Comparison of ENCODE assay signal across 18 mouse cellular contexts in the genomic region with DNA sequence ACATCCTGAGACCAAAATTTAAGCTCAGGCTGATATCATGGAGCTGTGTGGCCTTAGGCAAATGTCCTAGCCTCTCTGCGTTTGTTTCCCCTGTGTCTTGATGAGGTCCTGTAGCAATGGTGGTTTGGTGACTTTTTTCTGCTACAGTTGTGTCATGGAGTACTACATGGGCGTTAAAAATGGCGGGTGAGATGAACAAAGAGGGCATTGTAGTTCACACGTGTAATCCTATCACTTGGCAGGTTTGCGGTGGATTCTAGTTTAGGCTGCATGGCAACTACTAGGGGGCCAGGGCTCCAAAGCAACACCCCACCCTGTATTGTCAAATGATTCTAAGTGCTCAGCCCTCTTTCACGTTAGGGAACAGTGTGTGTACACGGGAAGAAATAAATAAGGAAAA. TPM values are rescaled to one million over a fixed set of nuclear protein-coding genes. Genes with fewer than 3 reads are reported as not detected.
DNase-seq lines count a peak whose midpoint lies in the region; ATAC-seq lines count a peak whose summit lies in the region.
"Had no signal": no experiment of that assay in that cellular context is flagged by ENCODE, and none has a peak within 500 bp of the region (broad histone marks: within the 10 kb centered on the region; RNA-seq: fewer than 3 reads in every experiment).

No protein-coding gene starts in this region.

- peaks cover 79% of the 10 kb centered on the region for H3K4me1 ChIP-seq in hindbrain, embryonic 10.5 days (replicated peaks)
- H3K4me1 ChIP-seq in hindbrain, embryonic 16.5 days (ENCODE audit: control insufficient read depth, insufficient read depth, low read depth, low read length), result peaks cover 27% of the 10 kb centered on the region
- H3K4me1 ChIP-seq in embryonic facial prominence, embryonic 10.5 days, result peaks cover 56% of the 10 kb centered on the region
- H3K4me1 ChIP-seq in forebrain, embryonic 13.5 days, result peaks cover 78% of the 10 kb centered on the region
- H3K4me1 ChIP-seq in hindbrain, embryonic 15.5 days (replicated peaks), result peaks cover 60% of the 10 kb centered on the region
- H3K4me1 ChIP-seq: heart, embryonic 12.5 days; limb, embryonic 15.5 days had no signal

- ATAC-seq in hindbrain, embryonic 16.5 days, result no peak
- ATAC-seq in forebrain, embryonic 13.5 days, result no peak
- ATAC-seq in hindbrain, embryonic 15.5 days (ENCODE audit: low FRiP score, low read depth), result no peak
- ATAC-seq: liver, postnatal 0 days had no signal

- peak overlapping the region; percentile 88 for H3K27ac ChIP-seq in hindbrain, embryonic 10.5 days
- H3K27ac ChIP-seq in hindbrain, embryonic 16.5 days (ENCODE audit: low read depth, low read length), result no peak overlapping the region
- H3K27ac ChIP-seq in embryonic facial prominence, embryonic 10.5 days (replicated peaks), result peak overlapping the region; percentile 82
- peak overlapping the region; percentile 88 for H3K27ac ChIP-seq in forebrain, embryonic 13.5 days
- H3K27ac ChIP-seq in hindbrain, embryonic 15.5 days (replicated peaks), result 0 out of 2 replicates have a peak overlapping the region, but pooled peaks have one; percentile 10
- H3K27ac ChIP-seq: limb, embryonic 15.5 days had no signal

- H3K4me2 ChIP-seq in hindbrain, embryonic 16.5 days (ENCODE audit: low read length), result no peak overlapping the region
- H3K4me2 ChIP-seq in forebrain, embryonic 13.5 days, result 0 out of 2 replicates have a peak overlapping the region, but pooled peaks have one; percentile 38
- no peak overlapping the region for H3K4me2 ChIP-seq in hindbrain, embryonic 15.5 days
- H3K4me2 ChIP-seq: heart, embryonic 12.5 days; limb, embryonic 15.5 days had no signal

- WGBS in hindbrain, embryonic 10.5 days, result 63% methylated on average over 7 of the region's 7 CpGs
- 52% methylated on average over 7 of the region's 7 CpGs for WGBS in hindbrain, embryonic 16.5 days
- WGBS in embryonic facial prominence, embryonic 10.5 days, result 57% methylated on average over 7 of the region's 7 CpGs
- WGBS in forebrain, embryonic 13.5 days, result 57% methylated on average over 7 of the region's 7 CpGs
- 54% methylated on average over 7 of the region's 7 CpGs for WGBS in hindbrain, embryonic 15.5 days

- H3K27me3 ChIP-seq in hindbrain, embryonic 10.5 days (ENCODE audit: insufficient read depth, poor library complexity, severe bottlenecking), result no peaks in the 10 kb centered on the region
- H3K27me3 ChIP-seq in hindbrain, embryonic 16.5 days (replicated peaks; ENCODE audit: control insufficient read depth, insufficient read depth, low read length), result no peaks in the 10 kb centered on the region
- no peaks in the 10 kb centered on the region for H3K27me3 ChIP-seq in embryonic facial prominence, embryonic 10.5 days (replicated peaks; ENCODE audit: low read depth, poor library complexity, severe bottlenecking)
- no peaks in the 10 kb centered on the region for H3K27me3 ChIP-seq in forebrain, embryonic 13.5 days
- H3K27me3 ChIP-seq in hindbrain, embryonic 15.5 days, result no peaks in the 10 kb centered on the region

- H3K36me3 ChIP-seq in hindbrain, embryonic 10.5 days, result peaks cover 23% of the 10 kb centered on the region
- 0 out of 2 replicates have a peak, but pooled peaks cover 2% of the 10 kb centered on the region for H3K36me3 ChIP-seq in hindbrain, embryonic 16.5 days (ENCODE audit: control insufficient read depth, insufficient read depth, low read length)
- H3K36me3 ChIP-seq in embryonic facial prominence, embryonic 10.5 days (replicated peaks), result no peaks in the 10 kb centered on the region
- no peaks in the 10 kb centered on the region for H3K36me3 ChIP-seq in forebrain, embryonic 13.5 days (ENCODE audit: poor library complexity, severe bottlenecking)
- no peaks in the 10 kb centered on the region; the same call in 1 of the 2 replicates for H3K36me3 ChIP-seq in hindbrain, embryonic 15.5 days
- H3K36me3 ChIP-seq: heart, embryonic 12.5 days; limb, embryonic 15.5 days had no signal

- H3K4me3 ChIP-seq in hindbrain, embryonic 10.5 days, result peak overlapping the region; percentile 32; the same call in 1 of the 2 replicates
- no peak overlapping the region for H3K4me3 ChIP-seq in hindbrain, embryonic 16.5 days (ENCODE audit: low read length)
- no peak overlapping the region for H3K4me3 ChIP-seq in embryonic facial prominence, embryonic 10.5 days
- no peak overlapping the region for H3K4me3 ChIP-seq in forebrain, embryonic 13.5 days
- H3K4me3 ChIP-seq in hindbrain, embryonic 15.5 days, result no peak overlapping the region
- H3K4me3 ChIP-seq: heart, embryonic 12.5 days; layer of hippocampus, adult 2 months; limb, embryonic 15.5 days; myocyte had no signal

- no peak overlapping the region for H3K9ac ChIP-seq in hindbrain, embryonic 16.5 days (ENCODE audit: low read depth, low read length)
- no peak overlapping the region for H3K9ac ChIP-seq in forebrain, embryonic 13.5 days
- no peak overlapping the region for H3K9ac ChIP-seq in hindbrain, embryonic 15.5 days
- H3K9ac ChIP-seq: heart, embryonic 12.5 days; limb, embryonic 15.5 days; liver, postnatal 0 days had no signal

- no peaks in the 10 kb centered on the region for H3K9me3 ChIP-seq in hindbrain, embryonic 10.5 days
- H3K9me3 ChIP-seq in hindbrain, embryonic 16.5 days (ENCODE audit: control insufficient read depth, low read length), result no peaks in the 10 kb centered on the region
- no peaks in the 10 kb centered on the region for H3K9me3 ChIP-seq in embryonic facial prominence, embryonic 10.5 days
- no peaks in the 10 kb centered on the region for H3K9me3 ChIP-seq in forebrain, embryonic 13.5 days (replicated peaks)
- H3K9me3 ChIP-seq in hindbrain, embryonic 15.5 days, result no peaks in the 10 kb centered on the region
- H3K9me3 ChIP-seq: heart, embryonic 12.5 days; limb, embryonic 15.5 days had no signal

- DNase-seq in hindbrain, embryonic 10.5 days (ENCODE audit: low spot score), result no peak
- DNase-seq in embryonic facial prominence, embryonic 10.5 days (ENCODE audit: low spot score), result no peak
- DNase-seq in left cerebral cortex, adult 8-10 months (ENCODE audit: low spot score in 2 of 2), result no peak
- DNase-seq in adipocyte (ENCODE audit: low spot score), result no peak
- DNase-seq: adrenal gland, adult 8-10 months; heart, postnatal 14 days; kidney, adult 8-10 months; kidney, postnatal 14 days; liver, postnatal 0 days; lung, postnatal 14 days had no signal

RNA-seq across cellular contexts. Expression of a gene that starts 21.1 kb away (rescaled TPM):
- 15.2 and 20.3 TPM in 2 replicates for polyA plus RNA-seq in hindbrain, embryonic 10.5 days (2016; fragmentation: Nextera tagmentation; extraction: Ambion mirVana)
- polyA plus RNA-seq in hindbrain, embryonic 16.5 days (2015; fragmentation: Nextera tagmentation; extraction: Ambion mirVana), result 15.7 and 16.3 TPM in 2 replicates
- 4.3 and 5.6 TPM in 2 replicates for polyA plus RNA-seq in embryonic facial prominence, embryonic 10.5 days (2016; fragmentation: Nextera tagmentation; extraction: Ambion mirVana)
- 26.3 and 28.5 TPM in 2 replicates for polyA plus RNA-seq in forebrain, embryonic 13.5 days (2015; fragmentation: Nextera tagmentation; extraction: Ambion mirVana)
- polyA plus RNA-seq in hindbrain, embryonic 15.5 days (2015; fragmentation: Nextera tagmentation; extraction: Ambion mirVana), result 17.7 and 18.2 TPM in 2 replicates
- 10 to 100 TPM; 23.7 to 26.4 (median 24.6) TPM for total RNA-seq in left cerebral cortex, adult 8-10 months (2022)
- total RNA-seq: granulocyte monocyte progenitor cell, adult 5-6 weeks had no signal
